Mouse (Mus musculus) midbrain, embryonic 15.5 days (tissue): ENCODE measurements at regions not wholly inside any gene's neighbourhood (a gene's known extent, or its start where the extent isn't known, plus 50 kb on each side); places are given as distances from the start of the nearest gene placed in this dataset.

Experiments
- ATAC-seq: fragments of 200-750 bp; cut with Nextera tagmentation; replicated peaks from 2 replicates; pipeline ENCODE4 v1.8.0; 2017; ENCODE audit warnings: moderate TSS enrichment
- H3K27ac ChIP-seq: fragments of 300-500 bp; sonication (generic); 2 replicates; pipeline ENCODE4 v1.5.1; 2015; ENCODE audit warnings: mild to moderate bottlenecking, inconsistent platforms
- H3K27me3 ChIP-seq: fragments of 300-500 bp; sonication (generic); replicated peaks from 2 replicates; pipeline ENCODE4 v1.6.1; 2015; ENCODE audit warnings: inconsistent platforms
- H3K36me3 ChIP-seq: fragments of 300-500 bp; sonication (generic); replicated peaks from 2 replicates; pipeline ENCODE4 v1.6.1; 2015; ENCODE audit warnings: inconsistent platforms
- H3K4me1 ChIP-seq: fragments of 300-500 bp; sonication (generic); 2 replicates; pipeline ENCODE4 v1.6.1; 2015; ENCODE audit warnings: inconsistent platforms
- H3K4me2 ChIP-seq: fragments of 300-500 bp; sonication (generic); 2 replicates; pipeline ENCODE4 v1.6.1; 2015; ENCODE audit warnings: inconsistent platforms, mild to moderate bottlenecking, moderate library complexity
- H3K4me3 ChIP-seq: fragments of 300-500 bp; sonication (generic); 2 replicates; pipeline ENCODE4 v1.5.1; 2015; ENCODE audit warnings: mild to moderate bottlenecking, inconsistent platforms
- H3K9ac ChIP-seq: fragments of 300-500 bp; sonication (generic); 2 replicates; pipeline ENCODE4 v1.6.1; 2015; ENCODE audit warnings: mild to moderate bottlenecking, inconsistent platforms
- H3K9me3 ChIP-seq: fragments of 300-500 bp; sonication (generic); 2 replicates; pipeline ENCODE4 v1.6.1; 2016; ENCODE audit warnings: inconsistent platforms
- WGBS: fragments of 180-500 bp; shearing (Covaris S2); methylation state at CpG from one replicate; pipeline ENCODE4 v1.1.7; 2015; ENCODE audit warnings: mixed read lengths; 5-methylcytosine and 5-hydroxymethylcytosine counted together

DNA sequence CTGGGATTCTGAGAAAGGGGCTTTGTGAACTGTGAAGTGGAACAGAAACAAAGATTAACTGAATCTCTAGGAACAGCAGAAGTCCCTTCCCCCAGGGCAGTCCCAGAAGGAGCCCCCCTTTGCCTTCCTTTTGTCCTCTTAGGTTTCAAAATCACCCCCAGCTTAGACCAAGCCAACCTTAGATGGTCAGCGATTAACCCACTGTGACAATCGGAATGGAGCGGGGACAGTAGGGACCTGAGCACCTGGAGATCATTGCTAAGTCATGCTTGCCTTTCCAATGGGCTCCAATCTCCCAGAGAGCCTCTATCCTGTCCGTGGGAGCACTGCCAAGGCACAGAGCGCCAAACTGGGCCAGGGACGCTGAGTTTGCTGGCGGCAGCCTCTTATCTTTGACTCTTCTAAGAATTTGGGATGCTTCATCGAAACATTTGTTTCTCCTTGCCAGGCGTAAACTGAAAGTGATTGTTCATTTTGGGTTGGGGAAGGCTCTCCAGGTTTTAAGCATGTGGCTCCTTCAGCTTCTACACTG, 165.3 kb upstream of the Ankrd55 start:
- H3K27me3 ChIP-seq: no peaks in the 10 kb centered on the region
- no peaks in the 10 kb centered on the region for H3K36me3 ChIP-seq
- H3K4me2 ChIP-seq: no peak overlapping the region
- H3K9ac ChIP-seq: no peak overlapping the region
- 72% methylated on average over 9 of the region's 9 CpGs for WGBS
- ATAC-seq: no peak
- H3K9me3 ChIP-seq: no peaks in the 10 kb centered on the region
- no peaks in the 10 kb centered on the region for H3K4me1 ChIP-seq
- no peak overlapping the region for H3K4me3 ChIP-seq
- no peak overlapping the region for H3K27ac ChIP-seq

DNA sequence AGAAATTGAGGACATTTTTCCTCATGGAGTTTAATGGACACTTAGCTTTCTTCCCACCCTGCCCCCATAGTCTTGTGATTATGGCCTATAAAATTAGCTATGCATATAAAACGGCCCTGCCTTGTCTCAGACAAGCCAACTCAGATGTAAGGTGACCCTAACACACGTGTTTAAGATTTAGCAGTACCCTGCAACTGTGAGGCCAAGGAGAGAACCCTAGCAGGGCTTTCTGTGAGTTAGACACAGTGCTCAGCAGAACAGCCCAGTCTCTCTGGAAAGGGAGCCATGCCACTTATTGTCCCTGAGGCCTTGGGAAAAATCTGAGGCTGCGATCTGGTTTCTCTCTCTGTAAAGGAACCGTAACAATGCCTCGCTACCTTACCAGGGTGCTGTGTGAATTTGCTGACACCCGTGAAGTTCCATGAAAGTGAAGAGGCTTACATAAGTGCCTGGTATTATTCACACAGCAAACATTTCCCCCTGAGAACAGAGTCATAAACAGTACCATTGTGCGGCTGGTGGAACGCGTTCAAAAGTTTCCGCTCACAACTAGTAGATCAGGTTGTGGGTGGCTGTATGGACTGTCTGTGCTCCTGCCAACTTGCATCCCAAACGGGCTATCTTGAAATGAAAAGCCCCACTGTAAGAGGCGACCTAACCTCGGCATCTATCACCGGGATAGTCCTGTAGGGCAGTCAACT, 162.3 kb upstream of the Ankrd55 start:
- Histone ChIP-seq H3K9me3 (no peaks in the 10 kb centered on the region), H3K27ac (no peak overlapping the region), H3K4me1 (no peaks in the 10 kb centered on the region), H3K4me2 (no peak overlapping the region), H3K27me3 (no peaks in the 10 kb centered on the region), H3K4me3 (no peak overlapping the region), H3K9ac (no peak overlapping the region), H3K36me3 (no peaks in the 10 kb centered on the region)
- 84% methylated on average over 14 of the region's 14 CpGs for WGBS
- ATAC-seq: no peak

DNA sequence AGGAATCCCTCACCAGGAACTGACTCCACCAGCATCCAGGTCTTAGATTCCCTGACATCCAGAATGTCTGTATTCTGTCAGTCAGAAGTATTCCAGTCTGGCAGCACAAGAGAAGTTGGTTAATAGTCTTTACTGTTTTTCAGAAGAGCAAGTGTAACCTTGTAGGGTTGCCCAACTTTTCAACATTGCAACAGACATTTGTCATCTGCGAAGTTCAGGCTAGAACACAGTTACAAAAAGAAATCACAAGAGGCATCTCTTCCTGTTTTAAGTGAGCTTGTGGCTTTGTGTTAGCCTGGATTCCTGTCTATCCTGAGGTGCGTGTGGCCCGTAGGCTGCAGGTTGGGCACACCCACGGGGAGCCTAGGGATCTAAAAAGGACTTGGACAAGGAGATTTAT, 158.0 kb upstream of the Ankrd55 start:
- no peaks in the 10 kb centered on the region for H3K27me3 ChIP-seq
- WGBS: 87% methylated on average over 4 of the region's 4 CpGs

DNA sequence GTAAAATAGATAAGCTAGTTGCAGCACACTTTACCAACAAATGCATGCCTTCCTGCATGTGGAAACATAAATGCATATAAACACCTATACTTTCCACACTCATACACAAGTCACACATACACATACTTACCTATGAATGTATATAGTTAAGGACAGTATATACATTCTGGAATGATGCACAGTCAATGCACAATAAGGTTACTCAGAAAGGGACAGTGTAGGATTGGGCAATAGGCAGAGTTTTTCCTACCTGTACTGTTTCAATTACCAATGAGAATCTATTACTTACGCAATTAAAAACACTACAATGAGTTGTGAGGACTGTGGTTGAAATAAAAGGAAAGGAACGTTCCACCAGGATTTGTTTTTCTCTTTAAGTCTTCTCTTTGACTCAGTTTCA, 157.5 kb upstream of the Ankrd55 start:
- H3K4me1 ChIP-seq: no peaks in the 10 kb centered on the region
- no peak overlapping the region for H3K27ac ChIP-seq
- H3K36me3 ChIP-seq: no peaks in the 10 kb centered on the region
- no peak overlapping the region for H3K9ac ChIP-seq
- H3K9me3 ChIP-seq: no peaks in the 10 kb centered on the region
- no peak overlapping the region for H3K4me3 ChIP-seq
- no peak overlapping the region for H3K4me2 ChIP-seq
- no peaks in the 10 kb centered on the region for H3K27me3 ChIP-seq
- ATAC-seq: no peak
- WGBS: 68% methylated on average over 2 of the region's 2 CpGs

More for the DNA sequence above, 158.0 kb upstream of the Ankrd55 start:
- Histone ChIP-seq H3K4me2 (no peak overlapping the region), H3K36me3 (no peaks in the 10 kb centered on the region), H3K4me1 (no peaks in the 10 kb centered on the region), H3K9ac (no peak overlapping the region), H3K27ac (no peak overlapping the region), H3K9me3 (no peaks in the 10 kb centered on the region), H3K4me3 (no peak overlapping the region)
- ATAC-seq: no peak

DNA sequence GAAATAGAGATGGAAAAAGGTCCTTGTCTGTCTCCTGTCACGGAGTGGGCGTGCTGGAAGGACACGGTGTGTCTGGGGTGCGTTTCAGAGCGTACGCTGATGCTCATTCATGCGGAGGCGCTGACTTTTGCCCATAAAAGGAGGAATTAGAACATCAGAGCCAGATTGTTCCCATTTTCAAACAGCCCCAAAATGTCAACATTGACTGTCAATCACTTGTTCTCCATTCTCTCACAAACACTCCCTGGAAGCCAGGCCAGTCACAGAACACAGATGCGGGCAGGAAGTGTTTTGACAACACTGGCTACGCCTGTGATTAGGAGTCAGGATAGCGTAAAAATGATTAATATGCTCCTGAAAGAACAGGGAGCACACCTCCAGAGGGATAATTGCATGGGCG, 157.1 kb upstream of the Ankrd55 start:
- Histone ChIP-seq H3K4me2 (no peak overlapping the region), H3K9me3 (no peaks in the 10 kb centered on the region), H3K9ac (no peak overlapping the region), H3K4me3 (no peak overlapping the region), H3K27me3 (no peaks in the 10 kb centered on the region), H3K4me1 (no peaks in the 10 kb centered on the region), H3K36me3 (no peaks in the 10 kb centered on the region), H3K27ac (no peak overlapping the region)
- no peak for ATAC-seq
- WGBS: 42% methylated on average over 12 of the region's 12 CpGs

DNA sequence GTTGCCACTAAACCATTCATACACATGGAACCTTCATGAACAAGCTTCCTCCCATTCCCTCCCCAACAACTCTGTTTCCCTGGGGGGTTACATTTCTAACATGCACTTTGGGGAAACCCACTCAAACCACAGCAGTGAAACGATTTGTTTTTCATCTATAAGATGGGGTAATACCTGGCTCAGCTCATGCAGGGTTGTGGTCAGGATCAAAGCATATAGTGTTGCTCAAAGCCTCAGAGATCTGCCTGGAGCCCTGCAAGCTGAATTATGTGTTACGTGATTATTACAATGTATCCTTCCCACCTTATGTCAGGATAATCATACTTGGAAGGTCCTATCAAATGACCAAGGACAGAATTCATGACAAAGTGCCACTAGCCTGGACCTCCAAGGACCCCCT, 154.5 kb upstream of the Ankrd55 start:
- Histone ChIP-seq H3K4me3 (no peak overlapping the region), H3K27ac (no peak overlapping the region), H3K9me3 (no peaks in the 10 kb centered on the region), H3K27me3 (no peaks in the 10 kb centered on the region), H3K36me3 (no peaks in the 10 kb centered on the region), H3K9ac (no peak overlapping the region), H3K4me1 (no peaks in the 10 kb centered on the region), H3K4me2 (no peak overlapping the region)
- 91% methylated on average over 2 of the region's 2 CpGs for WGBS
- ATAC-seq: no peak

DNA sequence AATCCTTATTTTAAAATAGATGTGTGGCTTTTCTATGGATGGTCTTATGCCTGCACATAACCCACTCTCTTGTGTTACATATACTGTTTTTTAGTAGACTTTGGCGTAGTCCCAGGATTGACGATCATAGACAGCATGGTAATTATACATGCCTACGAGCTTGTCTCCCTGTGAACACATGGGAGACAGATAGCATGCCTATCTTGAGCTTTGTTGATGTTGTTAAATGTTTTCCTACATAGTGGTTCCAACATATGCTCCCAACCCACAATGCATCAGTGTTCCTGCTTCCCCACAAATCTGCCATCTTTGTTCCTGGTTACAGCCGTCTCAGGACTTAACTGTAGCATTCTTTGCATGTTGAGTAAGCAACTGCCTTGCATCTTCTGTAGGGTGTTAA, 153.6 kb upstream of the Ankrd55 start:
- ATAC-seq: no peak
- Histone ChIP-seq H3K27ac (no peak overlapping the region), H3K4me1 (no peaks in the 10 kb centered on the region), H3K27me3 (no peaks in the 10 kb centered on the region), H3K9ac (no peak overlapping the region), H3K4me3 (no peak overlapping the region), H3K4me2 (no peak overlapping the region), H3K9me3 (no peaks in the 10 kb centered on the region), H3K36me3 (no peaks in the 10 kb centered on the region)
- 89% methylated on average over 4 of the region's 4 CpGs for WGBS

DNA sequence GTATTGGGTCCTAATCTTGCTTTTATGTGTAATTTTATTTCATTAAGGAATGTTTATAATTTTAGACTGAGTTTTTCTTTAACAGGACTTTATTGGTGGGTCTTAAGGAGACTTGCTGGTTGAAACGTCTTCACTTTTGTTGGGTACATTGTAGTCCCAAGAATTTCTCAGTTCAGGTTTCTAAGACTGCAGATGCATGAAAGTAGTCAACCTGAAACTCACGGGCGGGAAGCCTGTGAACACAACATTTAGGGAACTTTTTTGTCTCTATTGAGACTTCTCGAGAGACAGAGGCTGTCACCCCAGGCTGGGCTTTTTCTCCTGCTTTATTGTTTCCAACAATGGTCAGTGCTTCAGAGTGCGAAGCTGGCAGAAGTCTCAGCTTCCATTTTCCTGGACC, 152.5 kb upstream of the Ankrd55 start:
- H3K36me3 ChIP-seq: no peaks in the 10 kb centered on the region
- no peaks in the 10 kb centered on the region for H3K27me3 ChIP-seq
- no peak overlapping the region for H3K27ac ChIP-seq
- H3K9ac ChIP-seq: no peak overlapping the region
- H3K4me1 ChIP-seq: no peaks in the 10 kb centered on the region
- no peak for ATAC-seq
- H3K4me2 ChIP-seq: no peak overlapping the region
- no peak overlapping the region for H3K4me3 ChIP-seq
- no peaks in the 10 kb centered on the region for H3K9me3 ChIP-seq
- 51% methylated on average over 5 of the region's 5 CpGs for WGBS

DNA sequence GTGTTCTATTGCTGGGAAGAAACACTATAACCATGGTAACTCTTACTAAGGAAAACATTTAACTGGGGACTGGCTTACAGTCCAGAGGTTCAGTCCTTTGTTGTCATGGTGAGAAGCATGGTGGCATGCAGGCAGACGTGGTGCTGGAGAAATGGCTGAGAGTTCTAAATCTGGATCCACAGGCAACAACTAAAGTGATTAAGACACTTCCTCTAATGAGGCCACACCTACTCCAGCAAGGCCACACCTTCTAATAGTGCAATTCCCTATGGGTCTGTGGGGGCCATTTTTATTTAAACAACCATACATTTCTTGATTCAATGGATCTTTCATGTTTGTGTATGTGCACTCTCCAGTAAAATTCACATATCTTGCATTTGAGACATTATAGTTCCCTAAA, 151.4 kb upstream of the Ankrd55 start:
- H3K27me3 ChIP-seq: no peaks in the 10 kb centered on the region
- 24% methylated on average over 1 of the region's 1 CpGs for WGBS
- no peaks in the 10 kb centered on the region for H3K4me1 ChIP-seq
- ATAC-seq: no peak
- H3K4me3 ChIP-seq: no peak overlapping the region
- no peaks in the 10 kb centered on the region for H3K36me3 ChIP-seq
- H3K27ac ChIP-seq: no peak overlapping the region
- H3K9ac ChIP-seq: no peak overlapping the region
- H3K4me2 ChIP-seq: no peak overlapping the region
- H3K9me3 ChIP-seq: no peaks in the 10 kb centered on the region

DNA sequence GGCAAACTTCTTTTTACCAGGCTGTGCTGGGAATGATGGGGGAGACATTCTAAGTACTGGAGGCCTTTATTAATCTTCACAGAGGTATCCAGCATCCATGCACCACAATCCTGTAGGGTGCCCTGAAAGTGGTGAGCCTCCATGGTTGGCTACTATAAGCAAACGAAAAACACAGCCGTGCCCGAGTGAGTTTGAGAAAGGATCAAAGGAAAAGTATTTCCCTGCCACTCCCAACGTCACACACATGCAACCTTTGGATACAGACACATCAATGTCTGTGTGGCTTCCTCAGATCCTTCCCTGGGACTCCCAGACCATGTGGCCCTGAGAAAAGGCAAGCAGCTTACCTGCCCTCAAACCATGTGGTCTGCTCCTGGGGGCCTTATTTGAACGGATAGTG, 147.4 kb upstream of the Ankrd55 start:
- H3K4me2 ChIP-seq: no peak overlapping the region
- H3K27ac ChIP-seq: no peak overlapping the region
- H3K27me3 ChIP-seq: no peaks in the 10 kb centered on the region
- no peak overlapping the region for H3K9ac ChIP-seq
- 63% methylated on average over 5 of the region's 5 CpGs for WGBS
- H3K4me3 ChIP-seq: no peak overlapping the region
- ATAC-seq: no peak
- no peaks in the 10 kb centered on the region for H3K4me1 ChIP-seq
- no peaks in the 10 kb centered on the region for H3K36me3 ChIP-seq
- H3K9me3 ChIP-seq: no peaks in the 10 kb centered on the region

DNA sequence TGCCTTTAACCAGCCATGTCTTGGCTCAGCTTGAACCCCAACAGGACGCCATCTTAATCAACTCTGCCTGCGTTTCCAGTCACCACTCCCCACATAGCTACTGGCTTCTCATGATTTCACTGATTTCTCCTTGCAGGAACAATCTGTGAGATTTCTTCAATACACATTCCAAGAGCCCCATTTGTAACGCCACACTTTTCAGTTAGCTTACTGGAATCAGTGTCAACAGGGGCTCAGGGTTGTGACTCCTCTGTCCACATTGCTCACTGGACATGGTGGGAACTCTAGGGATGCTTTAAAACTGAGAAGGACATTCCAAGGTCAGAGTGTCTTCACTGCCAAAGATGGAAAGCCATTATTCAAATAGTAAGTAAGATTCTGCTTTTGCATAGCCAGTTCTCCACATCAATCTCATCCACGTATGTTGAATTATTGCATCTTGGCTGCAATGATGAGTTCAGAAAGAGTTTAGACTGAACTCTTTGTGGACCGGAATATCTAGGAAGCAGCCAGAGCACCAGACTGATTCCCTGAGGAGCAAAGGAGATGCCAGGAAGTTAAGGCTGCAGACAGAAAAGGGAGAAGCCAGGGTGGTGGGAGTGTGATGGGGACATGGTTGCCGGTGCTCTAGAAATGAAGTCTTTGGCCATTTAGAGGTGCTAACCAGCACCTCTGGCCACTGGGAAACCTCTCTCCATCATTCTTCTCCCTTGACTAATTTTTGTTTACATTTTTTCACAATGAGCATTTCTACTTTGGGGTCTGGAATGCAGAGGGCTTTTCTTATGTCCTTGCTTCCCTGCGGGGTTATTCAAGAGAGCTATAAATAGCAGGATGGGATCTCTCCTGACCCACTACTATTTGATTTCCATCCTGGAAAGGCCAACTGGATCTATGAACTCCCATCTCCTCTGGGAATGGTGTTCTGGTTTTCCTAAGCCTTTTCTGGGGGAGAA, 143.6 kb upstream of the Ankrd55 start:
- no peak overlapping the region for H3K9ac ChIP-seq
- no peak for ATAC-seq
- H3K27me3 ChIP-seq: no peaks in the 10 kb centered on the region
- H3K4me1 ChIP-seq: no peaks in the 10 kb centered on the region
- no peak overlapping the region for H3K4me3 ChIP-seq
- no peak overlapping the region for H3K4me2 ChIP-seq
- no peak overlapping the region for H3K27ac ChIP-seq
- WGBS: 83% methylated on average over 7 of the region's 7 CpGs
- no peaks in the 10 kb centered on the region for H3K36me3 ChIP-seq
- H3K9me3 ChIP-seq: no peaks in the 10 kb centered on the region

DNA sequence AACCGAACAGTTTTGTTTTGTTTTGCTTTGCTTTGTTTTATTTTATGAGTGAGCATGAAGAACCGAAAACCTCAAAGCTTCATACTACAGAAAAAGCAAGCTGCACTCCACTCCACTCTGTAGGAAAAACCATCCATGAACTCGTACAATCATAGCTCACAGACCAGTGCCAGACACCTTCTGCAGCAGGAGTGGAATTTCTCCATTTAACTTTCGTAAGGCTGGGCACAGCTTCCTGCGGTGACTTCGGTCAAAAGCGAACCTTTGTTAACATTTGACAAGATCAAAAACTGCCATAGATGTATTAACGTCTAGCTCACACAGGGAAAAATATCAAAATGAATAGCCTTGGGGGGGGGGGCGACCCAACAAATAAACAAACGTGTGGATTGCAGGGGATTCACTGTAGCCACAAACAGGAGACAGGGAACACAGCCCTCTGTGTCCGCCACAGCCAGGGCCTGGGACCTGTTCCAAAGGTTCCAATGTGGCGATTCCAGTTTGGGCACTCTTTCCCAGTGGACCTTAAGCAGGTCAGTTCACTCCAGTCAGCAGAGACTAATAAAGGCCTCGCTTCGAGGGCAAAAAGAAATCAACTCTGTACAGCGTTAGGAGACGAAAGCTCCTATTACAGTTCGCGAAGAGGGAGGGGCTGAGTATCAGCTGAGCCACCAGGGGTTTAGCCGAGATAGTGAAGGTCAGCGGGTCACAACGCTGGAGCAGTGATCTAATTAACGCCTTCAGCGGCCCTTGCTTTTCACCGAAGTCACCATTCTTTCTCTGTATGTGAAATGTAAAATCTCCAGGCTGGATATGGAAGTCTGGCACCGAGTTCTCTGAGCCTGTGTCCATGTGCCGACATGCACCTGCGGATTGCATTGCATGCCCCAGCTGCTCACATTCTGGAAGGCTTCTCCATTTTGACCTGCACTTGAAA, 135.4 kb upstream of the Ankrd55 start:
- 18% methylated on average over 27 of the region's 27 CpGs for WGBS
- Histone ChIP-seq H3K4me2 (peak overlapping the region; percentile 30), H3K36me3 (no peaks in the 10 kb centered on the region), H3K27ac (no peak overlapping the region), H3K4me3 (no peak overlapping the region), H3K4me1 (peaks cover 15% of the 10 kb centered on the region), H3K27me3 (no peaks in the 10 kb centered on the region), H3K9ac (no peak overlapping the region), H3K9me3 (no peaks in the 10 kb centered on the region)
- ATAC-seq: peak; percentile 54
